Mouse (Mus musculus) CH12.LX (cell line): Measurements from ENCODE around the gene Fbxo36.

Source experiments
- CHD1 ChIP-seq: IDR thresholded peaks from 2 replicates; pipeline ENCODE4 v1.6.1; 2012; ENCODE audit warnings: low read depth, low read length, improper control_type of control experiment, inconsistent platforms
- HCFC1 ChIP-seq: IDR thresholded peaks from 2 replicates; pipeline ENCODE4 v1.6.1; 2012; ENCODE audit warnings: low read depth, mild to moderate bottlenecking, inconsistent platforms, low read length, improper control_type of control experiment
- MAFK ChIP-seq: IDR thresholded peaks from 2 replicates; pipeline ENCODE4 v1.6.1; 2011; ENCODE audit warnings: low read length, improper control_type of control experiment; ENCODE audit not compliant: insufficient replicate concordance
- MXI1 ChIP-seq: IDR thresholded peaks from 2 replicates; pipeline ENCODE4 v1.6.1; 2011; ENCODE audit warnings: mild to moderate bottlenecking, low read depth, low read length, improper control_type of control experiment
- NRF1 ChIP-seq: IDR thresholded peaks from 2 replicates; pipeline ENCODE4 v1.6.1; 2014; ENCODE audit warnings: low read depth, mild to moderate bottlenecking, inconsistent platforms, low read length, improper control_type of control experiment, moderate library complexity
- POLR2A ChIP-seq: IDR thresholded peaks from 2 replicates; pipeline ENCODE4 v1.6.1; 2011; ENCODE audit warnings: low read depth, mild to moderate bottlenecking, improper control_type of control experiment, low read length
- RCOR1 ChIP-seq: conservative IDR thresholded peaks from 2 replicates; pipeline ENCODE4 v1.6.1; 2012; ENCODE audit warnings: low read depth, mild to moderate bottlenecking, inconsistent platforms, low read length, improper control_type of control experiment
- TCF12 ChIP-seq: IDR thresholded peaks from 2 replicates; pipeline ENCODE4 v1.6.1; 2014; ENCODE audit warnings: low read depth, mild to moderate bottlenecking, inconsistent platforms, low read length, improper control_type of control experiment
- USF2 ChIP-seq: conservative IDR thresholded peaks from 2 replicates; pipeline ENCODE4 v1.6.1; 2011; ENCODE audit warnings: low read depth, low read length, improper control_type of control experiment

- TF ChIP-seq RCOR1 = no peak
- no peak for TF ChIP-seq POLR2A
- no peak for TF ChIP-seq MAFK
- TF ChIP-seq TCF12 = no peak
- no peak for TF ChIP-seq MXI1
- no peak for TF ChIP-seq USF2
- TF ChIP-seq HCFC1 = no peak
- no peak for TF ChIP-seq NRF1
- TF ChIP-seq CHD1 = no peak
Observed at GRCm38 (mm10) chr1:84848335-84848734, 8.7 kb downstream of the Fbxo36 start.
